Mouse (Mus musculus): ENCODE results near the gene Mtm1.

Gene Mtm1

GRCm38 (mm10) chrX:71210467-71210866, at the start of gene Mtm1:
Mtm1 (plus strand) TSS chrX:71210767.
- DNase-seq (ENCODE audit: inconsistent ontology term), result no peak

- DNase-seq (ENCODE audit: inconsistent ontology term), result no peak
Measured at GRCm38 (mm10) chrX:71181526-71181925, 29.0 kb upstream of the Mtm1 start.

GRCm38 (mm10) chrX:71183671-71184070, 26.9 kb upstream of the Mtm1 start:
- DNase-seq (ENCODE audit: inconsistent ontology term), result no peak

GRCm38 (mm10) chrX:71186396-71186795, 24.2 kb upstream of the Mtm1 start:
- DNase-seq (ENCODE audit: inconsistent ontology term), result no peak

- no peak for DNase-seq (ENCODE audit: inconsistent ontology term)
Measured at GRCm38 (mm10) chrX:71204776-71205175, 5.8 kb upstream of the Mtm1 start.

GRCm38 (mm10) chrX:71205821-71206542, 4.6 kb upstream of the Mtm1 start:
- no peak for DNase-seq (ENCODE audit: inconsistent ontology term)

- no peak for DNase-seq (ENCODE audit: inconsistent ontology term)
Measured at GRCm38 (mm10) chrX:71206595-71206994, 4.0 kb upstream of the Mtm1 start.

GRCm38 (mm10) chrX:71212911-71213310, 2.3 kb downstream of the Mtm1 start:
- DNase-seq (ENCODE audit: inconsistent ontology term), result peak; percentile 27

- peak; percentile 94 for DNase-seq (ENCODE audit: inconsistent ontology term)
Measured at GRCm38 (mm10) chrX:71214441-71215112, 4.0 kb downstream of the Mtm1 start.

GRCm38 (mm10) chrX:71215113-71215708, 4.6 kb downstream of the Mtm1 start:
- no peak for DNase-seq (ENCODE audit: inconsistent ontology term)

GRCm38 (mm10) chrX:71216879-71217278, 6.3 kb downstream of the Mtm1 start:
- DNase-seq (ENCODE audit: inconsistent ontology term), result no peak

GRCm38 (mm10) chrX:71218853-71219252, 8.3 kb downstream of the Mtm1 start:
- DNase-seq (ENCODE audit: inconsistent ontology term), result no peak

GRCm38 (mm10) chrX:71220896-71221295, 10.3 kb downstream of the Mtm1 start:
- DNase-seq (ENCODE audit: inconsistent ontology term), result no peak

GRCm38 (mm10) chrX:71222648-71223408, 12.3 kb downstream of the Mtm1 start:
- peak; percentile 23 for DNase-seq (ENCODE audit: inconsistent ontology term)

- no peak for DNase-seq (ENCODE audit: inconsistent ontology term)
Measured at GRCm38 (mm10) chrX:71226881-71227280, 16.3 kb downstream of the Mtm1 start.

- no peak for DNase-seq (ENCODE audit: inconsistent ontology term)
Measured at GRCm38 (mm10) chrX:71228200-71228599, 17.6 kb downstream of the Mtm1 start.

GRCm38 (mm10) chrX:71230847-71231246, 20.3 kb downstream of the Mtm1 start:
- DNase-seq (ENCODE audit: inconsistent ontology term), result no peak

GRCm38 (mm10) chrX:71256422-71256821, 45.9 kb downstream of the Mtm1 start:
- DNase-seq (ENCODE audit: inconsistent ontology term), result no peak

- DNase-seq (ENCODE audit: inconsistent ontology term), result no peak
Measured at GRCm38 (mm10) chrX:71260857-71261256, 50.3 kb downstream of the Mtm1 start.

- DNase-seq (ENCODE audit: inconsistent ontology term), result no peak
Measured at GRCm38 (mm10) chrX:71264316-71264715, 53.7 kb downstream of the Mtm1 start.

GRCm38 (mm10) chrX:71268972-71269371, 58.4 kb downstream of the Mtm1 start:
- peak; percentile 7 for DNase-seq (ENCODE audit: inconsistent ontology term)

GRCm38 (mm10) chrX:71274150-71274549, 63.6 kb downstream of the Mtm1 start:
- DNase-seq (ENCODE audit: inconsistent ontology term), result no peak

Data from Muller cell, postnatal 12 days (primary cell).